Mouse (Mus musculus) ES-Bruce4 (cell line): ENCODE results near the gene Mcoln2.

Experiments
- CTCF ChIP-seq: IDR thresholded peaks from one replicate; pipeline ENCODE4 v1.8.1; 2011; ENCODE audit warnings: low read depth, low read length
- EP300 ChIP-seq: IDR thresholded peaks from 2 replicates; pipeline ENCODE4 v1.6.1; 2011; ENCODE audit warnings: low read depth, low read length; ENCODE audit not compliant: insufficient read depth

- TF ChIP-seq CTCF (no peak), EP300 (no peak)
Measured at GRCm38 (mm10) chr3:146232708-146233107, 83.1 kb downstream of the Mcoln2 start.
